ENCODE assay signal across 12 mouse cellular contexts in genomic region chr12:9450620-9451019, GRCm38 (mm10).
A peak's percentile ranks its signal among the peaks of the same experiment; 100 is the strongest.
DNase-seq lines count a peak whose midpoint lies in the region; ATAC-seq and TF ChIP-seq lines count a peak whose summit lies in the region.
"Had no signal": no experiment of that assay in that cellular context is flagged by ENCODE, and none has a peak within 500 bp of the region (broad histone marks: within the 10 kb centered on the region; RNA-seq: fewer than 3 reads in every experiment).

No protein-coding gene starts in this region.

- no peak overlapping the region for H3K4me2 ChIP-seq in kidney, embryonic 15.5 days
- no peak overlapping the region for H3K4me2 ChIP-seq in stomach, embryonic 16.5 days (ENCODE audit: low read depth, low read length)
- H3K4me2 ChIP-seq in liver, embryonic 12.5 days = no peak overlapping the region
- H3K4me2 ChIP-seq: liver, embryonic 13.5 days had no signal

- DNase-seq in kidney, adult 2 months = peak; percentile 30
- peak; percentile 10 to 16 for DNase-seq in gastrocnemius, postnatal 36 days
- DNase-seq in kidney, postnatal 4 days = peak; percentile 22 to 39
- no peak for DNase-seq in right cerebral cortex, postnatal 36 days (ENCODE audit: low spot score in 2 of 2)
- DNase-seq: cerebellum, adult 18-20 months; liver, embryonic 13.5 days; thymus, postnatal 14 days had no signal

- TF ChIP-seq POLR2A in kidney, adult 2 months (IDR thresholded peaks at IDR 0.05; ENCODE audit: low read depth, low read length) = no peak

- no peaks in the 10 kb centered on the region for H3K36me3 ChIP-seq in kidney, adult 2 months (ENCODE audit: control insufficient read depth, insufficient read depth, low read length)
- H3K36me3 ChIP-seq in kidney, embryonic 15.5 days = no peaks in the 10 kb centered on the region
- no peaks in the 10 kb centered on the region for H3K36me3 ChIP-seq in stomach, embryonic 16.5 days (ENCODE audit: control insufficient read depth, insufficient read depth, low read length)
- no peaks in the 10 kb centered on the region for H3K36me3 ChIP-seq in liver, embryonic 12.5 days
- H3K36me3 ChIP-seq: liver, embryonic 13.5 days had no signal

- H3K27ac ChIP-seq in kidney, adult 2 months (ENCODE audit: insufficient read depth, low read depth, low read length) = no peak overlapping the region
- H3K27ac ChIP-seq in kidney, embryonic 15.5 days = no peak overlapping the region
- no peak overlapping the region for H3K27ac ChIP-seq in stomach, embryonic 16.5 days (ENCODE audit: low read length)
- no peak overlapping the region for H3K27ac ChIP-seq in liver, embryonic 12.5 days
- H3K27ac ChIP-seq: liver, embryonic 13.5 days had no signal

- no peaks in the 10 kb centered on the region for H3K4me1 ChIP-seq in kidney, adult 2 months (ENCODE audit: control insufficient read depth, insufficient read depth, low read length)
- no peaks in the 10 kb centered on the region for H3K4me1 ChIP-seq in kidney, embryonic 15.5 days
- H3K4me1 ChIP-seq in stomach, embryonic 16.5 days (ENCODE audit: control insufficient read depth, insufficient read depth, low read length) = 0 out of 2 replicates have a peak, but pooled peaks cover 4% of the 10 kb centered on the region
- H3K4me1 ChIP-seq in liver, embryonic 12.5 days = no peaks in the 10 kb centered on the region
- H3K4me1 ChIP-seq: liver, embryonic 13.5 days had no signal

- 20% methylated on average over 3 of the region's 3 CpGs for whole genome bisulfite sequencing in kidney, adult 2 months
- whole genome bisulfite sequencing in kidney, embryonic 15.5 days = 15% methylated on average over 3 of the region's 3 CpGs
- WGBS in stomach, embryonic 16.5 days = 17% methylated on average over 3 of the region's 3 CpGs
- WGBS in liver, embryonic 12.5 days (ENCODE audit: insufficient replicate concordance) = 25% methylated on average over 3 of the region's 3 CpGs

- TF ChIP-seq CTCF in kidney, adult 2 months (conservative IDR thresholded peaks at IDR 0.05; ENCODE audit: insufficient read depth, insufficient read length, low read depth, low read length) = no peak

- ATAC-seq in kidney, embryonic 15.5 days (replicated peaks; ENCODE audit: low FRiP score) = no peak
- ATAC-seq in stomach, embryonic 16.5 days (ENCODE audit: insufficient read depth, low FRiP score) = 0 out of 2 replicates have a peak, but pooled peaks have one; percentile 37
- ATAC-seq in granulocyte monocyte progenitor cell, adult 5-6 weeks (replicated peaks; ENCODE audit: poor library complexity, severe bottlenecking) = no peak
- no peak for ATAC-seq in liver, embryonic 12.5 days

- intact Hi-C loops in gastrocnemius, postnatal 36 days (cut with DNase I) = no loop called here

- H3K9ac ChIP-seq in kidney, embryonic 15.5 days = no peak overlapping the region
- H3K9ac ChIP-seq in stomach, embryonic 16.5 days (ENCODE audit: low read length) = no peak overlapping the region
- no peak overlapping the region for H3K9ac ChIP-seq in liver, embryonic 12.5 days
- H3K9ac ChIP-seq: liver, embryonic 13.5 days had no signal

- no peaks in the 10 kb centered on the region for H3K27me3 ChIP-seq in kidney, adult 2 months (replicated peaks; ENCODE audit: control insufficient read depth, insufficient read depth, low read length)
- H3K27me3 ChIP-seq in kidney, embryonic 15.5 days = no peaks in the 10 kb centered on the region
- no peaks in the 10 kb centered on the region for H3K27me3 ChIP-seq in stomach, embryonic 16.5 days (ENCODE audit: control insufficient read depth, insufficient read depth, low read length)
- no peaks in the 10 kb centered on the region for H3K27me3 ChIP-seq in liver, embryonic 12.5 days (replicated peaks)
- H3K27me3 ChIP-seq: CH12.LX; liver, embryonic 13.5 days had no signal

- H3K9me3 ChIP-seq in kidney, embryonic 15.5 days (replicated peaks) = no peaks in the 10 kb centered on the region
- no peaks in the 10 kb centered on the region for H3K9me3 ChIP-seq in stomach, embryonic 16.5 days (replicated peaks; ENCODE audit: control insufficient read depth, low read length)
- no peaks in the 10 kb centered on the region for H3K9me3 ChIP-seq in liver, embryonic 12.5 days (replicated peaks)
- H3K9me3 ChIP-seq: liver, embryonic 13.5 days had no signal

- H3K4me3 ChIP-seq in kidney, adult 2 months (ENCODE audit: insufficient read depth, low read depth, low read length) = no peak overlapping the region
- H3K4me3 ChIP-seq in kidney, embryonic 15.5 days (replicated peaks) = no peak overlapping the region
- H3K4me3 ChIP-seq in stomach, embryonic 16.5 days (replicated peaks; ENCODE audit: low read length) = no peak overlapping the region
- H3K4me3 ChIP-seq in liver, embryonic 12.5 days = no peak overlapping the region
- H3K4me3 ChIP-seq: liver, embryonic 13.5 days had no signal

Comparison
In these comparisons a context has a peak if more than half of its experiments do, and no peak if none do; other contexts are left out.
1. DNase-seq: peak in kidney, adult 2 months (single experiment), gastrocnemius, postnatal 36 days (2 of 2) and kidney, postnatal 4 days (2 of 2); none in right cerebral cortex, postnatal 36 days (0 of 2).